Mouse (Mus musculus) cerebellum, adult (tissue): Measurements from ENCODE around the gene Gfpt1.

Source experiments
- ATAC-seq: cut with Nextera tagmentation; 2 replicates; pipeline ENCODE4 v1.9.2; 2017; ENCODE audit warnings: mild to moderate bottlenecking, moderate library complexity, mixed read lengths; ENCODE audit not compliant: insufficient number of reproducible peaks, low FRiP score, low TSS enrichment

Gfpt1 gene

DNA sequence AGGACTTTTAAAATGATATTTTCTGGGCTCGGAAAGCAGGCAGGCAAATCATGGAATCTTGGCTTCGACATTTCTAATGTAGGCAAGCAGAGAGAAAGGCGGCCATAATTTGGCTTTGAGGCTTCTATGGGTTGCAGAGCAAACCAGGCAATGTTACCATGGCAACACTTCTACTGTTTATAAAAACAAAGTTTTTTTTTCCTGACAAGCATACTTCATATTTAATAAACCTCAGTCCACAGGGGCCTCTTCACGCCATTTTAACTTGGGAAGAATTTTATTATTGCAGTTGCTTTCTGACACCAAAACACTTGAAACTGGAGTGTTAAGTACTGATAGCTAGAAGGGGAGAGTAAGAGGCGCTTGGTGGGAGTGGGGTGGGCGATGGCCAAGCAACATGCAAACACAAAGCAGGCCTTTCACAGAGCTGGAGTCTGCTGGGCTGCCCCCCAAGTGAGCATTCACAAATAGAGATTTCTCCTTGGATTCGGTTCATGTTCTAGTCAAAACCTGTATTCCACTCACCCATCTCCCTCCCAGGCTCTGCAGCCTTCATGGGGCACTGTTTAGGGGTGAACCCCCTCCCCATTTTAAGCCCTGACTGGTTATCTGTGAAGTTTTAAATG, 57.1 kb downstream of the Gfpt1 start:
- ATAC-seq: no peak

DNA sequence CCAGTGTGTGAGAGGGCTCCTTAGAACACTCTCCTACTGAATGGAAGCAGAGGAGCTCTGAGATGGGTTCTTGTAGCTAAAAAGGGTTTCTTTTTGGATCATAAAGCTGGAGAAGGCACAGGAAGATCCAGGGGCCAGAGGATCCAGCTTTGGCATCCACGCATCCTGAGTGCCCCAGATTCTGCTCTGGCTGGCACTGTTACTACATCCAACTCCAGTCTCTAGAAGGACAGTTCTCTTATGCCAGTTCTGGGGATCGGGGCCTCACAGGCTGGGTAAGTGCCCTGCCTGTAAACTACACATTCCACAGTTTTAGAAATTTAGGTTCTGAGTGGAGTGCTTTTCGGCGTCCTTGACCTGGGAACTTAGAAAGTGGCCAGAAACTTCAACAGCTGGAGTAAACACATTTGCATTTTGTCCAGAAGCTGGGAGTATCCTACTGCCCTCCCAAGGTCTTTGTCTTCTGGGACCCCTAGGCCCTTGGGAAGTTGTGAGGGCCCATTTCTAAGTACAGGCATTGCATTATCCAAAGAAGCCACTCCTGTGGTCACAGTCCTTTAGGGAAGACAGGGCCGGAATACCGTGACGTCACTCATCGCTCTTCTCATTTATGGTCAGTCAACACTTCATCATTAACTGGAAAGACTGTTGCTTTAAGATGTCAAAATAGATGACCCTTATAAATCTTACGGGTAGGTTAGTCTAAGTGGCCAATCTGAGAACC, 57.8 kb downstream of the Gfpt1 start:
- no peak for ATAC-seq

DNA sequence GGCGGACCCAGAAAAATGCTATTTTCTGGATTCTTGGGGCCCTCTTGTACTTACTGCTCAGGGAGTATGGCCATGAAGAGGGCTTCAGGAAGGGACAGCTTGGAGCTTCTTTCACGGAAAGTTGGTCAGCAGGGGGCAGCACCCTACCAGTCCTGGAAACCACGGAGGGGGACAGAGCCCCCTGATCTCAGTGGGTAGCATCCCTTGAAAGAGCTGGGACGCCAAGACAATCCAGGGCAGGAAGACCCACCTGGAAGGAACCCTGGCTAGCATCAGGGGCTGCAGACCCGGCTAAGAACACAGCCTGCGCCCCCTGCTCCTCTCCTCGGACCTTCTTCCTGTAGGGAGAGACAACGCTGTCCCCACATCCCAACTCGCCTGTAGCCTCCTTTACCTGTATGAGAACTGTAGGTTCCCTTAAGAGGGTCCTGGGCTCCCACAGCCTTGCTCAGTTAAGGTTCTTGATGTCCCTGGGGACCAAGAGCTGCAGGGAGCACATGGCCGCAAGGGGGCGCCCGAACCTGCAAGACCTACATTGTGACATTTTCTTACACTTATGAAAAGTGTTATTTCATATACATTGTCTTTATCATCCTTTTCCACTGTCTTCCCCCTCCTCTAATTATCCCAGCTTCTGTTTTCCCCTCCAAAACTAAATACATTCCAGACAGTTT, 58.8 kb downstream of the Gfpt1 start:
- peak; percentile 50 for ATAC-seq

DNA sequence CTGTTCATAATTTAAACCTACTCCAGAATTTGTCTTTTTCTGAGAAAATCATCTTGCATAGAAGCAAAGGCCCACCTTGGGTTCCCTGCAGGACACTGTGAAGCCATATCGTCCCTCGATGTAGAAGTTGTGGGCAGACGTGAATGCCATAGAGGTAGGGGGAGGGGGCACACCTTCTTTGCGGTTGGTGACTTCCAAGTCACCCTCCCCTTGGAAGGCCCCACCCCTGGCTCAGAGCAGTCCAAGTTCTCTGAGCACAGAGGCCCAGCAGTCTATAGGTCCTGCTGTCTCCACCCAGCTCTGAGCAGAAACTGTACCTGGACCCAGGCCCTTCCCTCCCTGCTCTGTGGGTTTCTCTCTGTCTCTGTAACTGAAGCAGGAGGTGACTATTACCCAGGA, 59.3 kb downstream of the Gfpt1 start:
- 0 out of 2 replicates have a peak, but pooled peaks have one; percentile 13 for ATAC-seq

DNA sequence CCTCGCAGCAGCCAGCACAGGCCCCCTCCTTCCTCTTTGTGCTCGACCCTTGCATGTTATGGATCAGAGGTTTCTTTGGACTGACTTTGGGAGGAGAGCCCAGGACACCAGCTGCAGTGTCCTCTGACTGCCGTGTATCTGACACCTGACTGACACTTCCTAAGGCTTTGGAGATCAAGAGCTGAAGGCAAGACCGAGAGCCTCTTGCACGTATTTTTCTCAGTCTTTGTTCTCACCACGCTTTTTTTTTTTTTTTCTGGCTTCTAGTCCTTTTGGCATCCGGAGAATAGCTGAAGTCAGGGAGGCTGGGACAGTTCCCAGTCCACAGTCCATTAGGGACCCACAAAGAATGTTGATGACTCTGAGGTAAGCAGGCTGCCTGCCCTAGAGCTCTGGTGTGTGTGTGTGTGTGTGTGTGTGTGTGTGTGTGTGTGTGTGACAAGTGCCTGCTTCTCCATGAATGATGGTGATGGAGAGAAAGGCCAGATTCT, 59.8 kb downstream of the Gfpt1 start:
- ATAC-seq: 0 out of 2 replicates have a peak, but pooled peaks have one; percentile 1

- ATAC-seq: no peak
These were observed 60.7 kb downstream of the Gfpt1 start for GRCm38 (mm10) chr6:87103314-87103713.

- ATAC-seq: no peak
These were observed 61.6 kb downstream of the Gfpt1 start, which contains the start of gene D6Ertd527e for GRCm38 (mm10) chr6:87104123-87104796. D6Ertd527e (plus strand) TSS chr6:87104746.

GRCm38 (mm10) chr6:87111493-87111892, 68.8 kb downstream of the Gfpt1 start:
- no peak for ATAC-seq

DNA sequence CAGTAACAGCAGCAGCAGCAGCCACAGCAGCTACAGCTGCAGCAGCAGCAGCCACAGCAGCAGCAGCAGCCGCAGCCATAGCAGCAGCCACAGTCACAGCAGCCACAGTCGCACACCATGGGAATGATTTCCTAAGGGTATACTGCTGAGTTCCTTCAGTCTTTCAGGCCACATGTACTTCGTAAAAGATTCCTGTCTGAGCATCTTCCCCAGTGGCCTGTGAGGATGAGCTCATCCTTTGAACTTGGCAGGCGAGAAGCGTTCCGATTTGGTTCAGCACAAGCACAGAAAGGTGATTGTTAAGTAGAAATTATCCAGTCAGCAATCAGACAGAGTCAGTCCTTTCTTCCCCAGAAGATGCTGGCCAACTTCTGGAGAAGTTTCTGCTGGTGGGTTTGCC, 69.5 kb downstream of the Gfpt1 start:
- no peak for ATAC-seq

- ATAC-seq: no peak
These were observed 73.3 kb downstream of the Gfpt1 start for GRCm38 (mm10) chr6:87115981-87116380.

DNA sequence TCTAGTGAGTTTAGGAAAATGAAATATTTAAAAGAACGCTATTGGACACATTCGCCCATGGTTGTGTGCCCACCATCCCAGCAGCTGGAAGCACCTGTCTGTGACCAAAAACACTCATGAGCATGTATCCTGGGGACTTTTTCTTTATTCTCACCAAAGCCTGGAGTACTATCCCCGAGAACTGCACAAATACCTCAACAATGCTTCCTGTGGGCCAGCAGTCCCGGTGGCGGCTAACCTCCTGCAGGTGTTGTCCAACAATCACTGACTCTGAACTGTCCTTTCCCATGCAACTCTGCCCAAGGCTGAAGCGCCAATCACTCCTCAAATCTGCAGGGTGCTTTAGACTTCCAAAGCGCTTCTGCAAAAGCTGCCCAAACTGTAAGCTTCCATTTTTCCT, 74.0 kb downstream of the Gfpt1 start:
- no peak for ATAC-seq

DNA sequence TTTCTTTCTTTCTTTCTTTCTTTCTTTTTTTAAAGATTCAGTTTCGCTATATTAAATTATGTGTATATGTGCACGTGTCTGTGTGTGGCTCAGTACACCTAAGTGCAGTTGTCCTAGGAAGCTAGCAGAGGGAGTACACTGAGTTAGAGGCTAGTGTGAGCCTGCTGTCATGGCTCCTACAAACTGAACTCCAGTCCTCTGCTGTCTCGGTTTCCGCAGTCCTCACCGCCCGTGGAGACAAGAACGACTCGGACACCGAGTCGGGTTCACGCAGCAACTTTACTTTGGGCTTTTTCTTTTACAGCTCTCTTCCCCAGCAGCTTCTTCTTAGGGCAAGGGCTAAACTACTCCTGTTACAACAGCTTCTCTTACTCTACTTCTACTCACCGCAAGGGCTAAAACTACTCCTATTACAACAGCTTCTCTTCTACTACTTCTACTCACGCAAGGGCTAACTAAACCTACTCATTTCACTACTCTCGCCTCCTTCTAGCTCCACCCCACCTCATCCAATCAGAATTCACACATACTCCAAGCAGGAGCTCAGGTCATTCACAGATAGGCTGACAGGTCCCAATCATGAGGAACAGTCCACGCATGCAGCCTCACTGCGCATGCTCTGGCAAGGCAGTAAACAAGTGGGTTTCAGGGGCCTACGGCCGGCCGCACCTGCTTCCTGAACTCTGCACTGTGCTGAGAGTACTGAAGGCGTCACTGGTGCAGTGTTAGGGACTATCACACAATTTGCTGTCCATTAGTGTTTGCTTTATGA, 76.6 kb downstream of the Gfpt1 start:
- no peak for ATAC-seq

DNA sequence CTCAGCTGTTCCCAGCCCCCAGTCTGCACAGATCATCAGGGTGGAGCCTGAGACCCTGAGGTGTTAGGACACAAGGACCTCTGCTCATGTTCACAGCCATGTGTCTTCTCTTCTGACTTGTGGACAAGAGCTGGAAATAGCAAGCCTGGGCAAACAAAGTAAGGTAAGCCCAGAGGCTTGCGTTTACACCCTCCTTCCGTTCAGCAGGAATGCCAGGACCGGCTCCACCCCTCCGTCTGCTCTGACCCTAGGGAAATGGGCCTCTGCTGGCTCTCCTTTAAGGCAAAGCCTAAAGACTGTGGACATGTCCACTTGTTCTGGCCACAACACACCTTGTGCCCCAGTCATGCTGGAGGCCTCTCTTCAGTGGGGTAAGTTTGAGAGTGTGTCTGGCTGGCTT, 77.3 kb downstream of the Gfpt1 start:
- no peak for ATAC-seq

DNA sequence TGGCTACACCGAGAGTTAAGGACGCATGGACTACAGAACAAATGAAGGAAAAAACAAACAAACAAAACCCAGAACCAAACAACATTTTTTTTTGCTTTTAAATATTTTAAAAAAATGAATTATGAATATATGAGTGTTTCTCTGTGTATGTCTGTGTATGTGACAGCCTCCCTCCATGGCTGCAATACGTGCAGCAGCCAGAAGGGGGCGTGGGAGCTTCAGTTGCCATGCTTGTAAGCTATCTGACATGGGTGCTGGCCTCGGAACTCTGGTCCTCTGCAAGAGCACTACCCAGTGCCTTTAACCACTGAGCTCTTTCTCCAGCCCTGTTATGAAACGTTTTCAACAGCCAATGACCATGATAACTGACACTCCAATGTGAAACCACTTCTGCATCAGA, 78.0 kb downstream of the Gfpt1 start:
- no peak for ATAC-seq

GRCm38 (mm10) chr6:87121961-87122360, 79.3 kb downstream of the Gfpt1 start:
- no peak for ATAC-seq

- no peak for ATAC-seq
These were observed 80.8 kb downstream of the Gfpt1 start for GRCm38 (mm10) chr6:87123406-87123805.

- ATAC-seq: no peak
These were observed 81.3 kb downstream of the Gfpt1 start for GRCm38 (mm10) chr6:87123973-87124372.

- no peak for ATAC-seq
These were observed 84.6 kb downstream of the Gfpt1 start for GRCm38 (mm10) chr6:87127049-87127753.

DNA sequence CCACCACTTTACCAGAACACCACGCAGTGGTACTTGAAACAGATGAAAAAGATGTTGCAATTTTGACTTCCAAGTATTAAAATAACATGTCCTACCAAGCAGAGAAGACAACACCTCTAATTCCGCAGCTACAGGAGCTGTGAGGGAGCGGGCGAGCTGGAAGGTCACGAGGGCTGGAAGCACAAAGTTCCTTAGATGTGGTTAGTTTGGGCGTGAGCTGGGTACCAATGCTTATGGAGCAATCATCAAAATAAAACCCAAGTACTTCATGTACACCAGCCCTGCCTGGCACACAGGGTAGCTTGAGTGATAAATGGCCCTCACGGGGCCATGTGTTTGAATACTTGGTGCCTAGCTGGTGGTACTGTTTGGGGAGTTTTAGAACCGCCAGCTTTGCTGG, 87.2 kb downstream of the Gfpt1 start:
- no peak for ATAC-seq
